Mouse (Mus musculus) bone marrow, adult 2 months (tissue): ENCODE results near the gene Trpm6. TPM values are rescaled to one million over a fixed set of nuclear protein-coding genes. Genes with fewer than 3 reads are reported as not detected.

Experiments used
- H3K27ac ChIP-seq: fragments of 200-500 bp; 2 replicates; pipeline ENCODE4 v1.5.1; 2012; ENCODE audit warnings: low read depth, mild to moderate bottlenecking, control low read depth, inconsistent platforms, low read length; ENCODE audit not compliant: control insufficient read depth, poor library complexity, insufficient read depth
- H3K4me1 ChIP-seq: fragments of 200-500 bp; 2 replicates; pipeline ENCODE4 v1.6.1; 2011; ENCODE audit warnings: low read length; ENCODE audit not compliant: control insufficient read depth, insufficient read depth
- H3K4me3 ChIP-seq: fragments of 200-500 bp; replicated peaks from 2 replicates; pipeline ENCODE3; 2011; ENCODE audit warnings: mild to moderate bottlenecking, low read depth, low read length, control low read depth; ENCODE audit not compliant: control insufficient read depth
- CTCF ChIP-seq: fragments of 200-500 bp; IDR thresholded peaks from 2 replicates; pipeline ENCODE4 v1.5.1; 2011; ENCODE audit warnings: low read length, control low read depth; ENCODE audit not compliant: control insufficient read depth, insufficient read depth
- POLR2A ChIP-seq: fragments of 200-500 bp; IDR thresholded peaks from 2 replicates; pipeline ENCODE4 v1.6.1; 2011; ENCODE audit warnings: low read depth, mild to moderate bottlenecking, control low read depth, low read length, borderline replicate concordance; ENCODE audit not compliant: control insufficient read depth
- WGBS: fragments of 180-500 bp; shearing (Covaris S2); methylation state at CpG from one replicate; pipeline ENCODE4 v1.1.7; 2018; 5-methylcytosine and 5-hydroxymethylcytosine counted together
- polyA plus RNA-seq: library from polyadenylated mRNA; stranded (reverse); fragments of >200 nt; gene quantifications from 2 replicates; pipeline ENCODE4 v1.2.4, GENCODE M21; 2011; ENCODE audit warnings: low replicate concordance; ENCODE audit not compliant: missing spikeins, insufficient read depth, insufficient read length

Trpm6 gene
- polyA plus RNA-seq, 1 experiment = not detected

GRCm38 (mm10) chr19:18911755-18912340 is 162.1 kb downstream of the Trpm6 start:
- Histone ChIP-seq H3K4me1 (no peaks in the 10 kb centered on the region), H3K4me3 (no peak overlapping the region), H3K27ac (no peak overlapping the region)
- TF ChIP-seq CTCF (no peak), POLR2A (no peak)

GRCm38 (mm10) chr19:18941391-18941790 is 191.6 kb downstream of the Trpm6 start:
- Histone ChIP-seq H3K4me3 (no peak overlapping the region), H3K4me1 (no peaks in the 10 kb centered on the region), H3K27ac (no peak overlapping the region)
- 73% methylated on average over 6 of the region's 6 CpGs for WGBS
- TF ChIP-seq CTCF (no peak), POLR2A (no peak)

Other genes with a start within 250 kb of the Trpm6 start
- gene Ostf1, start 118.2 kb upstream of the Trpm6 start, polyA plus RNA-seq = 32.5 and 64.7 TPM in 2 replicates
- gene Nmrk1, start 118.0 kb upstream of the Trpm6 start, polyA plus RNA-seq = 3.0 and 14.9 TPM in 2 replicates
- gene Carnmt1, start 79.2 kb upstream of the Trpm6 start, polyA plus RNA-seq = 7.8 and 9.8 TPM in 2 replicates
- gene D030056L22Rik, start 36.8 kb upstream of the Trpm6 start, polyA plus RNA-seq = 27.6 and 35.6 TPM in 2 replicates